Mouse (Mus musculus) adrenal gland, adult 2 months (tissue): ENCODE data around the gene Angptl8. TPM values are rescaled to one million over a fixed set of nuclear protein-coding genes. Genes with fewer than 3 reads are reported as not detected.
"Not testable (repeated sequence)": the region's sequence is repeated elsewhere in the genome, so short reads cannot be mapped to it uniquely, and the experiment has no call there.

Experiments
- DNase-seq: peaks from one replicate; pipeline ENCODE4 v3.0.0; 2021
- long read RNA-seq: library from polyadenylated mRNA; stranded (forward); transcript quantifications from one replicate; pipeline ENCODE4 v2.0.0, GENCODE M21; 2021
- polyA plus RNA-seq: library from polyadenylated mRNA; depleted of rRNA; stranded (reverse); fragments of >200 nt; gene quantifications from 2 replicates; pipeline ENCODE4 v1.2.3, GENCODE M21; 2012; rRNA removed
- total RNA-seq, 2 experiments: library from RNA; stranded (reverse); gene quantifications; 2 replicates each; pipeline ENCODE4 v1.2.3; 2021

Gene Angptl8
- 1 to 10 TPM; 8.1 to 8.7 TPM for total RNA-seq
- polyA plus RNA-seq: 26.5 and 55.8 TPM in 2 replicates
- long read RNA-seq, partial matches to known transcripts: 0 of 4 reads
- long read RNA-seq, other reads (novel, unspliced or antisense): 1 of 4 reads

- DNase-seq: peak; percentile 90
Observed at GRCm38 (mm10) chr9:21835258-21835912, at the start of gene Angptl8. Gene Angptl8, plus strand, starts transcription at chr9:21835510.

DNA sequence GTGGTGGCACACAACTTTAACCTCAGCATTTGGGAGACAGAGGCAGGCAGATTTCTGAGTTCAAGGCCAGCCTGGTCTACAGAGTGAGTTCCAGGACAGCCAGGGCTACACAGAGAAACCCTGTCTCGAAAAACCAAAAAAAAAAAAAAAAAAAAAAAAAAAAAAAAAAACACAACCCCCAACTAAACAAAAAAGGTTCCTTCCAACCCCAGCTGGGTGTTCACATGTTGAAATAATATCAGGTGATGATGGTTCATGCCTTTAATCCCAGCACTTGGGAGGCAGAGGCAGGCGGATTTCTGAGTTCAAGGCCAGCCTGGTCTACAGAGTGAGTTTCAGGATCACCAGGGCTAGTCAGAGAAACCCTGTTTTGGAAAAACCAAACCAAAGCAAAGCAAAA is 49.0 kb upstream of the Angptl8 start:
- DNase-seq: not testable (repeated sequence)

DNA sequence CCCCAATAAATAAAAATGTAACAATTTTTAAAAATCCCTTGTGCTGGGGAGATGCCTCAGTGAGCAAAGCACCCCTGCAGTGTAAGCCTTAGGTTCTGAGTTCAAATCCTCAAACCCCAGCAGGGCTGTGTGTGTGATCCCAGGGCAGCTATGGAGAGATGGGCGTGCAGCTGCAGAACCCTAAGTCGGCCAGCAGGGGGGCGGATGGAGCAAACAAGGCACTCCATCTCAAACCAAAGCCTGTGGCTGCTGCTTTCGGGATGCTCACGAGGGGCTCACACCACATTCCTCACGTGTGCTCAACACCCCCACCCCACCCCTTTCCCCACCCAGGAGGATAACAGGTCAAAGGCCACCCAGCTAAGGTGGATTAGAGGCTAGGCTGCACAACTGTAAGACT is 48.4 kb upstream of the Angptl8 start:
- peak; percentile 73 for DNase-seq

GRCm38 (mm10) chr9:21787654-21788053 is 47.7 kb upstream of the Angptl8 start:
- no peak for DNase-seq

- no peak for DNase-seq
Observed at GRCm38 (mm10) chr9:21788234-21788633, 47.1 kb upstream of the Angptl8 start.

GRCm38 (mm10) chr9:21791861-21792260 is 43.4 kb upstream of the Angptl8 start:
- DNase-seq: peak; percentile 90

DNA sequence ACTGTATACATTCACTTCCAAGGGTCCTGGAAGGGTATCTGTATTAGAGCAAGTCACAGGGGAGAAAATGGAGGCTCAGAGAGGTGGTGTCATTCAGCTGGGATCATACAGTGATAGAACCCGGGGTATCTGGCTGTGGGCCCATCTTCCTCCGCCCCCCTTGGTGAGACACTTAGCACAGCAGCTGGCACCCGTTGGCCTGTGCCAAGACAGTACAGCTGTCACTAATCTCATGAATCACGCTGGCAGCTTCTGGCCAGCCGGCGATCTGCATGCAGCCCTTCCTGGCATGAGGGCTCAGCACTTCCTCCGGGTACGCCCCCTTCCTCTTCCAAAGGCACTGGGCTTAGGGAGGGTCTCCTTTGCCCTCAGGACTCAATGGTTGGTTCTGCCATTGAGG is 42.7 kb upstream of the Angptl8 start:
- DNase-seq: peak; percentile 67

GRCm38 (mm10) chr9:21793507-21793906 is 41.8 kb upstream of the Angptl8 start:
- not testable (repeated sequence) for DNase-seq

GRCm38 (mm10) chr9:21794344-21794834 is 40.9 kb upstream of the Angptl8 start:
- no peak for DNase-seq

GRCm38 (mm10) chr9:21794925-21795324 is 40.4 kb upstream of the Angptl8 start:
- DNase-seq: no peak

GRCm38 (mm10) chr9:21795579-21795978 is 39.7 kb upstream of the Angptl8 start:
- no peak for DNase-seq

DNA sequence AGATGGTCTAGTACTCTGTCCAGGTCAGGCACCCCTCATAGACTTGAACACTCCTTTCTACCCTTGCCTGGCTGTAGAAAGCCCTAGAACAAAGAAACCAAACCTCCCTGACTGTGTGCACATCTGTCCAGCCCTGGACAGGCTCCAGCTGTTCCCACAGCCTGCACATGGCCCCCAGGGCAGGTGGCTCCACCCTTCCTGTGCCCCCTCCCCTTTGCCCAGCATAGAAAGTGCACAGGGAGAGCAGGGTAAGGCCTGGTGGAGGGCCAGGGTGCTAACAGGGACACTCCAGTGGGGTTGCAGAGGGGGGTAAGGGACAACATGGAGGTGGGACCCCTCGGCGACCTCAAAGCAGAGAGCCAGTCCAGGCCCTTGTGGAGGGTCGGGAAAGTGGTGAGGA is 39.1 kb upstream of the Angptl8 start:
- DNase-seq: no peak

DNA sequence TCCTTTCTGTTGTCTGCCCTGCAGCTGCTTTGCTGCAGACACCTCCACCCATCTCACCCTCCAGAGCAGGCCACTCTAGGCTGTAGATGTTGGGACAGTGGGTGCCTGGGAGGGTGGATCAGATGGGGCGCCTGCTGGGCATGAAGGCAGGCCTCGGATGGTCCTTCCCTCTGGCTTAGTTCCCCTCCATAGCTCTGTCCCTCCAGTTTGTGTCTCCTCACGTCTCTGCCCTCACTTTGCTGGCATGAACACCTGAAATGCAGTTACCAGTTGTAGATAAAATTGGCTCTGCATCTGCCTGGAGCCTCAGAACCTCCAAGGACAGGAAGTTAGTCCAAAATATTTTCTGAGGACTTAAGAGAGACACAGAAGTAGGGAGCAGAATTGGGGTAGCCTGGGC is 38.4 kb upstream of the Angptl8 start:
- no peak for DNase-seq

DNA sequence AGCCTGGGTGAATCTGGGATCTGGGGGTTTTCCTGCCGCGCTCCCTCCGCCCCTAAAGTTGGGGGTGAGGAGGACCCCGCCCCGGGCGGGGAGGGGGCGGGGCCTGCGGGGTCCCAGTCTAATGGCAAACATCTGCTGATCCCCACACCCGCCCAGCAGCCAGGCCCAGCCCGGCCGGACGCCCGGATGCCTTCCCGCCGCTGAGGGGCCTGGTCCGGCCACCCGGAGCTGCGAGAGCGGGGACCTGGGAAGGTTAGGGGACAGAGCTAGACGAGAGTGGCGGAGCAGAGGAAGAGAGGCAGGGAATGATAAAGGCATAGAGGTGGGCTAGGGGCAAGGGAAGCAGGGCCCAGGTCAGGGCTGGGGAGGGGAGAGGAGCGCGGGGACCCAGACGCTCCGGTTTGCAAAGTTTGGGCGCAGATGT is 37.4 kb upstream of the Angptl8 start:
- DNase-seq: peak; percentile 76

GRCm38 (mm10) chr9:21798345-21799009 is 36.8 kb upstream of the Angptl8 start, which contains the start of gene Kank2:
Gene Kank2, minus strand, starts transcription at chr9:21798744.
- DNase-seq: peak; percentile 94

DNA sequence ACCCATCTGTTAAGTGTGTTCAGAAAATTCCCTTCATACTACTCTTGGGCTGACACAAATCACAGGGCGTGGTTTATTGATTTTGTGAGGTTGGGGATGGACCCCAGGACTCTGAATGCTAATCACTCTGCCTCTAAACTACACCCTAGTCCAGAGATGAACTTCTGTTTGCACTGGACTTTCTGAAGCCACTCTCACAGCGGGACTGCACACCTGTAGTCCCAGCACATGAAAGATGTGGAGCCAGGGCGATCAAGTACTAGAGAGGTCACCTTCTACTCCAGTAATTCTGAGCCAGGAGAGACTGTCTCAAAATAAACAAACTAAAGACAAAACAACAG is 36.3 kb upstream of the Angptl8 start:
- no peak for DNase-seq

- DNase-seq: peak; percentile 1
Observed at GRCm38 (mm10) chr9:21801121-21801520, 34.2 kb upstream of the Angptl8 start.

- DNase-seq: peak; percentile 1
Observed at GRCm38 (mm10) chr9:21801591-21801990, 33.7 kb upstream of the Angptl8 start.

GRCm38 (mm10) chr9:21803986-21804644 is 31.2 kb upstream of the Angptl8 start:
- peak; percentile 93 for DNase-seq

GRCm38 (mm10) chr9:21806363-21806762 is 28.9 kb upstream of the Angptl8 start:
- no peak for DNase-seq

DNA sequence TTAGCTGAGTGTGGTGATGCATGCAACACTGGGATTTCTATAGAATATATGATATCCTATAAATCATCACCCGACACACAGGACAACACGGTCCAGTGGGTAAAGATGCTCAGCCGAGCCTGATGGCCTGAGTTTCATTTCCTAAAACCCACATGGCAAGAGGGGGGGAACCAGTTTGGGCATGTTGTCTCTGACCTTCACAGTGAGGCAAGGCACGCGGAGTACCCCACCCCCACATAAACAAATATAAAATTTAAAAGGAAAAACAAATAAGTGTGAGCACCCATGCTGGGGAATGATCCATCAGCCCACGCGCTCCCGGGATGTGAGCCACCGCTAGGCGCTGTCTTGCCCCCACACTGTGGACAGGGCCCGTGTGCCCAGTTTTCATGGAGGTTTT is 28.3 kb upstream of the Angptl8 start:
- DNase-seq: no peak

- no peak for DNase-seq
Observed at GRCm38 (mm10) chr9:21808561-21808960, 26.7 kb upstream of the Angptl8 start.

DNA sequence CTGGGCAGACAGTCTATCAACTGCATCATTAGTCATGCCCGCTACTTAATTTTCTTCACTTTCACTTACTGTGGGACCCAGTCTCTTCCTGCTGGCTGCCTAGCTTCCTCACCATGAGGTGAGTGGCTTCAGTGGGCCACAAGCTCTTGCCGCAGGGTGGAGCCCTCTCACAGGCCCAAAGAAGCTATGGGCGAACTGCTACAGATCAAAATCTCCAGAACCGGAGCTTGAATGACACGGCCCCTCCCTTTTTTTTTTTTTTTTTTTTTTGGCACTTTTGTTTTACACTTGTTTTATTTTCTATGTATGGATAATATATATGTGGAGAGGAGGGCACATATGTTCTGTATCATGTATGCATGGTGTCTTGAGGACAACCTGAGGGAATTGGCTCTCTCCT is 24.1 kb upstream of the Angptl8 start:
- no peak for DNase-seq
